Mouse (Mus musculus) fibroblast of lung, adult 2 months (primary cell): ENCODE results near the gene Smu1.

Experiments used
- DNase-seq: peaks from one replicate; pipeline ENCODE4 v3.0.0-alpha.2; 2011; ENCODE audit warnings: low read depth

Gene Smu1

DNA sequence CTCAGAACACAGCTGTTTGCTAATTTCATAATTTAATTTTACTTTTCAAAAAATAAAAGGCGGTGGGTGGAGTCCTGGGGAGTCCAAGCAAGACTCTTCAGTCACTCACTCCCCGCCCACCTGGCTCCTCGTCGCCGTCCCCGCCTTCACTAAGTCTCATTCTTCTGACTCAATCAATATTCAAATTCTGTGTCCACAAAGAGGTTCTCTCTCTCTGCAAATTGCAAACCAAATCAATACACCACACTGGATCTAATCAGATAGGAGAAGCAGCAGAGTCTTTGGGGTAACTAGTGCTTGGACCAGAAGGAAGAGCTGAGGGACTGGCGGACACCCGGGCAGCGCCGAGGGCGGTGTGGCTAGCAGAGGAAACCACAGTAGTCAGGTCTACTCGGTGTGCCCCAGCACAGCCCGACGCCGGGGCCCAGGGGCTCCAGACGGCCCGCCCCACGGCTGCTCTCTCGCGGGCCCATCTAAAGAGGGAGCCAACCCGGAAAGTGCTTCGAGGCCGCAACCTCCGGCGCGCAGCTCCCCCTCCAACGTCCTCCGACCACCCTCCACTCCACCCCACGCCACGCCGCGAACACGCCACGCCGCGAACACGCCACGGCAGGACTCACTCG lies 455 bp downstream of the Smu1 start:
- DNase-seq, result no peak

GRCm38 (mm10) chr4:40735351-40735750 lies 22.4 kb downstream of the Smu1 start:
- no peak for DNase-seq

- DNase-seq, result no peak
Measured at GRCm38 (mm10) chr4:40731262-40731661, 26.5 kb downstream of the Smu1 start.

DNA sequence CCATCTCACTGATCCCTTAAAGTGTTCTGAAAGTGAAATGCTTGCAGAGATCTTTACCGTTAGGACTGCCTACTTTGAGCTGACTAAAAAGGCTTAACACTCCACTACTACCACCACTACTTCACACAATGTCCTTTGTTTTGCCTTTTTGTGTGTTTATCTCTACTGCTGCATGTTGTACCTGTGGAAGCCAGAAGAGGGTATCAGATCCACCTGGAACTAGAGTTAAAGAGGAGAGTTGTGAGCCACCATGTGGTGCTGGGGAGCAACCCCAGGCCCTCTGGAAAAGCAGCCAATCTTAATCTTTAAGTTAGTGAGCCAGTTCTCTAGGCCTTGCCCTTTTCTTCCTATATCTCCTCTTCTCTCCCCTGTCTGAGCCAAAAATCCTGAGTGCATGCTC lies 30.5 kb downstream of the Smu1 start:
- no peak for DNase-seq

GRCm38 (mm10) chr4:40725554-40725953 lies 32.2 kb downstream of the Smu1 start:
- no peak for DNase-seq

GRCm38 (mm10) chr4:40725141-40725540 lies 32.6 kb downstream of the Smu1 start:
- no peak for DNase-seq

GRCm38 (mm10) chr4:40722687-40723460 lies 34.8 kb downstream of the Smu1 start:
- DNase-seq, result peak; percentile 31

GRCm38 (mm10) chr4:40722011-40722666 lies 35.6 kb downstream of the Smu1 start, which contains the start of gene Dnaja1:
Gene Dnaja1 (plus strand): TSS chr4:40722150.
- peak; percentile 82 for DNase-seq

GRCm38 (mm10) chr4:40720910-40721309 lies 36.8 kb downstream of the Smu1 start:
- no peak for DNase-seq

DNA sequence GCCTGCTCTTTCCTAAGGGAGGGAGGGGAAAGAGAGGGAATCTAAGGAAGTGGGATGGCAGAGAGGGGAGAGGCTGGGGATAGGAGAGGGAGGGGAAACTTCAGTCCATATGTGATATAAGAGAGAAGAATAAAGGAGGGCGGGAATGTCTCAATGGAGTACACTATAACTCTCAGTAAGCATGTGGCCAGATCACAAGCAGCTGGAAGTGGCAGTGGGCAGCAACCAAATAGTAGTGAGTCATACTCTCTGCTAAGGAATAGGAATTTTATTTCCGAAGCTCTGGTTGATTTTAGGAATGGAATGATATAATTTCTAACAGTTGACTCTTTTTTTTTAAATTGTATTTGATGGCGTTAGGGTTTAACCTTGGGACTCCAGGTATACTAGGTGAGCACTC lies 40.6 kb downstream of the Smu1 start:
- DNase-seq, result no peak

- no peak for DNase-seq
Measured at GRCm38 (mm10) chr4:40703710-40704275, 53.9 kb downstream of the Smu1 start.

GRCm38 (mm10) chr4:40702797-40703709 lies 54.7 kb downstream of the Smu1 start, which contains the start of gene Aptx:
Gene Aptx (minus strand): TSS chr4:40703194.
- DNase-seq, result peak; percentile 92

- DNase-seq, result no peak
Measured at GRCm38 (mm10) chr4:40701796-40702195, 55.9 kb downstream of the Smu1 start.

DNA sequence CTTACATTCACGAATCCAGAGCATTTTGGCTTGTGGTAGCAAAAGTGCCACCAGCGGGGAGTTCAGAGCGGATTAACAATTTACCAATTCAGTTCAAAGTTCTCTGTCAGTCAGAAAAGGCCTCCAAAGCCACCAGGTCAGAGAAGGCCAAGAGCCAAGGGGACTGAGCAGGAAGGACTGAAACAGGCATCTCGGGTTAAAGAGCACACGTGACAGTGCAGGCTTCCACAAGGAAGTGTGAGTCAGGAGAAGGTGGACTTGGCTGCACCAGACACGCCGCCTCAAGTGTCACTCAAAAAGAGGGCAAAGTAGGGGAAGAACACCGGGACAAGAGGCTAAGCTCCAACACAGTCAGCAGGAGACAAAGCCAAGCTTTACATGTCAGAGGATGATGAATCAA lies 57.5 kb downstream of the Smu1 start:
- DNase-seq, result no peak

- no peak for DNase-seq
Measured at GRCm38 (mm10) chr4:40697059-40697458, 60.7 kb downstream of the Smu1 start.

DNA sequence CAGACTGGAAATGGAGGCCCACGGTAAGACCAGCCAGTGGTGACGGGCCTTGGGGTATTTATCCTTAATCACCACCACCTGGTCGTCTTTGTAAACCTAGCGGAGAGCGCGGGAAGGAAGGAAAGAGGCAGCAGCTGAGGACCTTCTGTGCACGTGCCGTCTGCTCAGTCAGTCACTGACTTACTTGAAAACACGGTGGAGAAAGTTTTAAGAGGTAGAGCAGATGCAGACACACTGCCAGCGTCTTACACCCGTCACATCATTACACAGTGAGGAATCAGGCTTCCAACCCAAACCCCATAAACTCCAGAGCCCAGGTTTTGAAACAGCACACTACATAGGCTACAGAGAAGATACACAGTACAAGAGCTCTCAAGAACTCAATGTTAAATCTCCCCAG lies 66.6 kb downstream of the Smu1 start:
- no peak for DNase-seq
